Mouse (Mus musculus): ENCODE data around the gene Gm43638. TPM values are rescaled to one million over a fixed set of nuclear protein-coding genes. Genes with fewer than 3 reads are reported as not detected.
"Not testable (repeated sequence)": the region's sequence is repeated elsewhere in the genome, so short reads cannot be mapped to it uniquely, and the experiment has no call there.

Gm43638 gene
- polyA plus RNA-seq, 1 experiment = not detected

- Histone ChIP-seq H3K36me3 (ENCODE audit: control insufficient read depth, insufficient read depth, low read length) (no peaks in the 10 kb centered on the region), H3K27me3 (ENCODE audit: control insufficient read depth, insufficient read depth, low read length) (no peaks in the 10 kb centered on the region), H3K4me1 (ENCODE audit: control insufficient read depth, insufficient read depth, low read length) (no peaks in the 10 kb centered on the region), H3K4me3 (ENCODE audit: control insufficient read depth, low read depth, low read length) (no peak within 1 kb of the TSS), H3K27ac (ENCODE audit: control insufficient read depth, insufficient read depth, low read depth, low read length) (no peak within 1 kb of the TSS)
- TF ChIP-seq POLR2A (IDR thresholded peaks at IDR 0.05; ENCODE audit: control insufficient read depth, low read depth, low read length) = no peak
- TF ChIP-seq CTCF (IDR thresholded peaks at IDR 0.05; ENCODE audit: control insufficient read depth, insufficient read depth, insufficient replicate concordance, low read depth, low read length) = no peak
These were observed 4.2 kb upstream of the Gm43638 start, which contains the start of gene Ugt2a1 for GRCm38 (mm10) chr5:87490771-87491170. Ugt2a1 (minus strand) TSS chr5:87490871.

- no peaks in the 10 kb centered on the region for H3K27me3 ChIP-seq (ENCODE audit: control insufficient read depth, insufficient read depth, low read length)
- no peak for TF ChIP-seq CTCF (IDR thresholded peaks at IDR 0.05; ENCODE audit: control insufficient read depth, insufficient read depth, insufficient replicate concordance, low read depth, low read length)
- TF ChIP-seq POLR2A (IDR thresholded peaks at IDR 0.05; ENCODE audit: control insufficient read depth, low read depth, low read length) = no peak
- no peak within 1 kb of the TSS for H3K27ac ChIP-seq (ENCODE audit: control insufficient read depth, insufficient read depth, low read depth, low read length)
- H3K4me3 ChIP-seq (ENCODE audit: control insufficient read depth, low read depth, low read length) = no peak within 1 kb of the TSS
- no peaks in the 10 kb centered on the region for H3K4me1 ChIP-seq (ENCODE audit: control insufficient read depth, insufficient read depth, low read length)
- H3K36me3 ChIP-seq (ENCODE audit: control insufficient read depth, insufficient read depth, low read length) = no peaks in the 10 kb centered on the region
These were observed 4.4 kb downstream of the Gm43638 start, which contains the start of gene Ugt2a2 for GRCm38 (mm10) chr5:87482160-87482559. Ugt2a2 (minus strand) TSS chr5:87482260.

GRCm38 (mm10) chr5:87458810-87459209 lies 27.8 kb downstream of the Gm43638 start:
- H3K4me1 ChIP-seq (ENCODE audit: control insufficient read depth, insufficient read depth, low read length) = no peaks in the 10 kb centered on the region
- TF ChIP-seq POLR2A (IDR thresholded peaks at IDR 0.05; ENCODE audit: control insufficient read depth, low read depth, low read length) (no peak), CTCF (IDR thresholded peaks at IDR 0.05; ENCODE audit: control insufficient read depth, insufficient read depth, insufficient replicate concordance, low read depth, low read length) (no peak)
- H3K36me3 ChIP-seq (ENCODE audit: control insufficient read depth, insufficient read depth, low read length) = no peaks in the 10 kb centered on the region
- H3K4me3 ChIP-seq (ENCODE audit: control insufficient read depth, low read depth, low read length) = no peak overlapping the region
- H3K27ac ChIP-seq (ENCODE audit: control insufficient read depth, insufficient read depth, low read depth, low read length) = no peak overlapping the region
- H3K27me3 ChIP-seq (ENCODE audit: control insufficient read depth, insufficient read depth, low read length) = no peaks in the 10 kb centered on the region

GRCm38 (mm10) chr5:87457701-87458100 lies 28.9 kb downstream of the Gm43638 start:
- Histone ChIP-seq H3K4me1 (ENCODE audit: control insufficient read depth, insufficient read depth, low read length) (no peaks in the 10 kb centered on the region), H3K4me3 (ENCODE audit: control insufficient read depth, low read depth, low read length) (no peak overlapping the region), H3K36me3 (ENCODE audit: control insufficient read depth, insufficient read depth, low read length) (no peaks in the 10 kb centered on the region), H3K27ac (ENCODE audit: control insufficient read depth, insufficient read depth, low read depth, low read length) (no peak overlapping the region), H3K27me3 (ENCODE audit: control insufficient read depth, insufficient read depth, low read length) (no peaks in the 10 kb centered on the region)
- TF ChIP-seq CTCF (IDR thresholded peaks at IDR 0.05; ENCODE audit: control insufficient read depth, insufficient read depth, insufficient replicate concordance, low read depth, low read length) = no peak
- TF ChIP-seq POLR2A (IDR thresholded peaks at IDR 0.05; ENCODE audit: control insufficient read depth, low read depth, low read length) = no peak

GRCm38 (mm10) chr5:87456216-87456850 lies 30.3 kb downstream of the Gm43638 start:
- Histone ChIP-seq H3K27ac (ENCODE audit: control insufficient read depth, insufficient read depth, low read depth, low read length) (no peak overlapping the region), H3K4me1 (ENCODE audit: control insufficient read depth, insufficient read depth, low read length) (no peaks in the 10 kb centered on the region), H3K27me3 (ENCODE audit: control insufficient read depth, insufficient read depth, low read length) (no peaks in the 10 kb centered on the region), H3K36me3 (ENCODE audit: control insufficient read depth, insufficient read depth, low read length) (no peaks in the 10 kb centered on the region), H3K4me3 (ENCODE audit: control insufficient read depth, low read depth, low read length) (no peak overlapping the region)
- no peak for TF ChIP-seq POLR2A (IDR thresholded peaks at IDR 0.05; ENCODE audit: control insufficient read depth, low read depth, low read length)
- TF ChIP-seq CTCF (IDR thresholded peaks at IDR 0.05; ENCODE audit: control insufficient read depth, insufficient read depth, insufficient replicate concordance, low read depth, low read length) = no peak

GRCm38 (mm10) chr5:87455519-87455918 lies 31.1 kb downstream of the Gm43638 start:
- no peak overlapping the region for H3K4me3 ChIP-seq (ENCODE audit: control insufficient read depth, low read depth, low read length)
- H3K4me1 ChIP-seq (ENCODE audit: control insufficient read depth, insufficient read depth, low read length) = no peaks in the 10 kb centered on the region
- H3K27ac ChIP-seq (ENCODE audit: control insufficient read depth, insufficient read depth, low read depth, low read length) = no peak overlapping the region
- TF ChIP-seq POLR2A (IDR thresholded peaks at IDR 0.05; ENCODE audit: control insufficient read depth, low read depth, low read length) = no peak
- no peak for TF ChIP-seq CTCF (IDR thresholded peaks at IDR 0.05; ENCODE audit: control insufficient read depth, insufficient read depth, insufficient replicate concordance, low read depth, low read length)
- no peaks in the 10 kb centered on the region for H3K36me3 ChIP-seq (ENCODE audit: control insufficient read depth, insufficient read depth, low read length)
- no peaks in the 10 kb centered on the region for H3K27me3 ChIP-seq (ENCODE audit: control insufficient read depth, insufficient read depth, low read length)

GRCm38 (mm10) chr5:87452514-87452913 lies 34.1 kb downstream of the Gm43638 start:
- not testable (repeated sequence) for H3K27ac ChIP-seq (ENCODE audit: control insufficient read depth, insufficient read depth, low read depth, low read length); H3K4me3 ChIP-seq (ENCODE audit: control insufficient read depth, low read depth, low read length); H3K4me1 ChIP-seq (ENCODE audit: control insufficient read depth, insufficient read depth, low read length); H3K27me3 ChIP-seq (ENCODE audit: control insufficient read depth, insufficient read depth, low read length); H3K36me3 ChIP-seq (ENCODE audit: control insufficient read depth, insufficient read depth, low read length)

GRCm38 (mm10) chr5:87436264-87436663 lies 50.3 kb downstream of the Gm43638 start:
- H3K4me1 ChIP-seq (ENCODE audit: control insufficient read depth, insufficient read depth, low read length) = no peaks in the 10 kb centered on the region

More at GRCm38 (mm10) chr5:87436264-87436663, 50.3 kb downstream of the Gm43638 start:
- Histone ChIP-seq H3K27ac (ENCODE audit: control insufficient read depth, insufficient read depth, low read depth, low read length) (no peak overlapping the region), H3K36me3 (ENCODE audit: control insufficient read depth, insufficient read depth, low read length) (no peaks in the 10 kb centered on the region), H3K4me3 (ENCODE audit: control insufficient read depth, low read depth, low read length) (no peak overlapping the region), H3K27me3 (ENCODE audit: control insufficient read depth, insufficient read depth, low read length) (no peaks in the 10 kb centered on the region)
- no peak for TF ChIP-seq CTCF (IDR thresholded peaks at IDR 0.05; ENCODE audit: control insufficient read depth, insufficient read depth, insufficient replicate concordance, low read depth, low read length)
- TF ChIP-seq POLR2A (IDR thresholded peaks at IDR 0.05; ENCODE audit: control insufficient read depth, low read depth, low read length) = no peak

Data from testis, adult 2 months (tissue).